In the genomic region with DNA sequence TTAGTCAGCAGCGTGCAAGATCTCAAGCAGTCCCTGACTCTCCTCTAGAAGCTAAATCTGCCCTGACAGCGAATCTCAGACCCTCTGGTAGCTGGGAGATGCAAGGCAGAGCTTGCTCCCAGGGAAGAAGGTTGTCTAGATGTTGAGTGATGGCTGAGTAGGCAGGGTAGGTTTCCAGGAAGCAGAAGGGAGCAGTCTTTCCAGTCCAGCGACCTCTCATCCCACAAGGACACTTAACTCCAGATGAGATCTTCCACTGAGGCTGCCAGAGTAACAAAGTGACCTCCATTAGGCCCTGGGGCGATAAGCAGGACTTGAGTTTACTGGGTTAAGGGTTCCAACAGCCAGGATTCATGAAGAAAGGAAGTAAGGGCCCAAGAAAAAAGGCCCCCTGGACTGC, we compare ENCODE assay signal across 21 mouse cellular contexts. TPM values are rescaled to one million over a fixed set of nuclear protein-coding genes. Genes with fewer than 3 reads are reported as not detected.
"Had no signal": no experiment of that assay in that cellular context is flagged by ENCODE, and none has a peak within 500 bp of the region (broad histone marks: within the 10 kb centered on the region; RNA-seq: fewer than 3 reads in every experiment).

No protein-coding gene starts in this region.

- H3K4me1 ChIP-seq: limb, embryonic 13.5 days; neural tube, embryonic 15.5 days had no signal

- H3K9me3 ChIP-seq: limb, embryonic 13.5 days; neural tube, embryonic 15.5 days had no signal

- H3K9ac ChIP-seq: limb, embryonic 13.5 days; liver, embryonic 14.5 days; neural tube, embryonic 15.5 days had no signal

- DNase-seq: kidney, adult 18-20 months; kidney, postnatal 36 days; layer of hippocampus, adult 9-11 months; layer of hippocampus, postnatal 36 days; lung, adult 18-20 months; midbrain, embryonic 14.5 days; right cerebral cortex, adult 18-20 months; right cerebral cortex, postnatal 25 days; thymus, postnatal 4 days had no signal

- H3K4me3 ChIP-seq: limb, embryonic 13.5 days; myocyte; neural tube, embryonic 15.5 days had no signal

- H3K4me2 ChIP-seq: limb, embryonic 13.5 days; neural tube, embryonic 15.5 days had no signal

- H3K27ac ChIP-seq: limb, embryonic 13.5 days; liver, embryonic 14.5 days; neural tube, embryonic 15.5 days had no signal

- H3K36me3 ChIP-seq: limb, embryonic 13.5 days; neural tube, embryonic 15.5 days had no signal

- H3K27me3 ChIP-seq: limb, embryonic 13.5 days; neural tube, embryonic 15.5 days had no signal

RNA-seq across cellular contexts. Expression of gene Gip, which starts 3.7 kb away (rescaled TPM):
- total RNA-seq: layer of hippocampus, adult 18-20 months; layer of hippocampus, postnatal 36 days; left cerebral cortex, postnatal 36 days; liver, adult 2 months; megakaryocyte-erythroid progenitor cell, adult 5-6 weeks had no signal
- polyA plus RNA-seq: kidney, embryonic 14.5 days; limb, embryonic 13.5 days; liver, adult 2 months; liver, embryonic 14.5 days; lung, embryonic 16.5 days; midbrain, embryonic 14.5 days; myocyte; neural tube, embryonic 11.5 days; neural tube, embryonic 15.5 days had no signal

RNA-seq across cellular contexts. Expression of gene Igf2bp1, which starts 14.9 kb away (rescaled TPM):
- total RNA-seq: layer of hippocampus, adult 18-20 months; layer of hippocampus, postnatal 36 days; liver, adult 2 months had no signal
- polyA plus RNA-seq: liver, adult 2 months; small intestine, adult 2 months had no signal
